Mouse (Mus musculus) intestine, embryonic 16.5 days (tissue): ENCODE measurements around the gene Unc13a. TPM values are rescaled to one million over a fixed set of nuclear protein-coding genes. Genes with fewer than 3 reads are reported as not detected.

Source experiments
- ATAC-seq: fragments of 200-750 bp; cut with Nextera tagmentation; 2 replicates; pipeline ENCODE4 v1.8.0; 2017; ENCODE audit warnings: moderate TSS enrichment, moderate library complexity
- H3K27ac ChIP-seq: fragments of 300-500 bp; sonication (generic); 2 replicates; pipeline ENCODE4 v1.5.1; 2014; ENCODE audit warnings: mild to moderate bottlenecking, low read length
- H3K27me3 ChIP-seq: fragments of 300-500 bp; sonication (generic); replicated peaks from 2 replicates; pipeline ENCODE4 v1.6.1; 2014; ENCODE audit warnings: low read length, control low read depth, mixed read lengths; ENCODE audit not compliant: control insufficient read depth, insufficient read depth
- H3K36me3 ChIP-seq: fragments of 300-500 bp; sonication (generic); 2 replicates; pipeline ENCODE4 v1.6.1; 2014; ENCODE audit warnings: low read length, control low read depth; ENCODE audit not compliant: control insufficient read depth, insufficient read depth
- H3K4me1 ChIP-seq: fragments of 300-500 bp; sonication (generic); 2 replicates; pipeline ENCODE4 v1.6.1; 2014; ENCODE audit warnings: low read length, control low read depth, mixed read lengths; ENCODE audit not compliant: control insufficient read depth, insufficient read depth
- H3K4me2 ChIP-seq: fragments of 300-500 bp; sonication (generic); 2 replicates; pipeline ENCODE4 v1.6.1; 2014; ENCODE audit warnings: low read depth, low read length, control low read depth
- H3K4me3 ChIP-seq: fragments of 300-500 bp; sonication (generic); 2 replicates; pipeline ENCODE4 v1.5.1; 2014; ENCODE audit warnings: mild to moderate bottlenecking, low read length
- H3K9ac ChIP-seq: fragments of 300-500 bp; sonication (generic); 2 replicates; pipeline ENCODE4 v1.6.1; 2014; ENCODE audit warnings: low read depth, low read length
- H3K9me3 ChIP-seq: fragments of 300-500 bp; sonication (generic); 2 replicates; pipeline ENCODE4 v1.6.1; 2016; ENCODE audit warnings: low read length, control low read depth; ENCODE audit not compliant: control insufficient read depth
- WGBS: fragments of 180-500 bp; shearing (Covaris S2); extraction: QIAGEN DNeasy Blood & Tissue Kit; methylation state at CpG from one replicate; pipeline ENCODE4 v1.1.7; 2014; 5-methylcytosine and 5-hydroxymethylcytosine counted together
- polyA plus RNA-seq: library from polyadenylated mRNA; unstranded; fragments of >200 nt; fragmentation: Nextera tagmentation; extraction: Ambion mirVana; gene quantifications from 2 replicates; pipeline ENCODE4 v1.2.1, GENCODE M21; 2015

Unc13a gene
- polyA plus RNA-seq, 1 experiment from 2014 or later: 0.98 TPM

DNA sequence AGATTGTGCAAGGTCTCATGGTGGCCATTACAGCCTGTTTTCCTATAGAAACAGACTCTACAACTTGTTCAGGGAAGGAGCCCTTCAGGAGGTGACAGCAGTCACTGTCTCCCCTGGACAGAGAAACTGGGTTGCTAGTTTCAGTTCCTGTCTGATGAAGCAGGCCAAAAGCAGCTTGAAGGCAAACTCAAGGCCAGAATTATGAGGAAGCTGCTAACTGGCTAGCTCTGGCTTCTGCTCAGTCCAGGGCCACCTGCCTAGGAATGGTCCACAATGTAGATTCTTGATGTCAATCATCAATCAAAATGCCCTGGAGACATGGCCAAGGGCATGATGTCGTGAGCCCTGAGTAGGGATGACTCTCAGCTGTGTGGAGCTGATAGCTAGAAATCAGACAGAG lies 46.5 kb downstream of the Unc13a start:
- H3K9ac ChIP-seq: no peak overlapping the region
- peaks cover 40% of the 10 kb centered on the region for H3K36me3 ChIP-seq
- WGBS: 58% methylated on average over 1 of the region's 1 CpGs
- H3K9me3 ChIP-seq: peaks cover 18% of the 10 kb centered on the region
- no peak overlapping the region for H3K4me2 ChIP-seq
- ATAC-seq: no peak
- no peak overlapping the region for H3K4me3 ChIP-seq
- H3K4me1 ChIP-seq: peaks cover 25% of the 10 kb centered on the region
- H3K27ac ChIP-seq: no peak overlapping the region
- H3K27me3 ChIP-seq: peaks cover 3% of the 10 kb centered on the region; the same call in 1 of the 2 replicates

DNA sequence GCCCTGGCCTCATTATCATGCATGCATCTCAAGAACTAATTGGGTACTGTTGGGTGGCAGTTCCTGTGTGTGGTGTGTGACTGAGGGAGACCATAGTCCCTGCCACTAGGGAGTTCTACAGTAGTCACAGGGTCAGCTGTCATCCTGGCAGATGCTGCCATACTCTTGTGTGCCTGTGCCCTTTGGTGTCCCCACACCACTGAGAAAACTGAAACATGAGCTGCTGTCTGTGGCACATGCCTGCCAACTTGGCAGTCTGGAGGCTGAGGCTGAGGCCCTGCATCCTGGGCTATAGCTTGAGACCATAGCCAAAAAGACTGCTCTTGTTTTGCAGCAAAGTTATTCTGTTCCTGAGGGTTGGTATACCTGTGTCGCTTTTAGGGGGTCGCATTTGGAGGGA lies 51.8 kb downstream of the Unc13a start:
- Histone ChIP-seq H3K4me2 (no peak overlapping the region), H3K9ac (no peak overlapping the region)

DNA sequence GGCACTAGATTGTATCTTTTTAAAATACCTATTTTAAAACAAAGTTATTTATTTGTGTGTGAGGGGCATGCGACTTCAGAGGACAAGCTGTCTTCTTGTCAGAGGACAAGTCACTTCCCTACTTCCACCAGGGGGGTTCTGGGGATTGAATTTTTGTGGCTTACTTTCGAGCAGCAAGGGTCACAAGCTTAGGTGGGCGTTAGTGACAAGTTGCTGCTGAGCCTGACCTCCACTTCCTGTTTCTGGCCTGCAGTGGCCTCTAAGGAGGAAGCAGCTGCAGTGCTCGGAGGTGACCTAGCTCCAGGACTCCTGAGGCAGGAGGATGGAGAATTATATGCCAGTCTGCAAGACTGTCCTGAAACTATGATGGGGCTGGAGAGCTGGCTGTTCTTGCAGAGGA lies 58.1 kb downstream of the Unc13a start:
- Histone ChIP-seq H3K36me3 (peaks cover 15% of the 10 kb centered on the region), H3K27me3 (no peaks in the 10 kb centered on the region), H3K4me2 (no peak overlapping the region), H3K4me3 (no peak overlapping the region), H3K27ac (no peak overlapping the region), H3K4me1 (peaks cover 9% of the 10 kb centered on the region), H3K9ac (no peak overlapping the region; the same call in 1 of the 2 replicates), H3K9me3 (no peaks in the 10 kb centered on the region)
- WGBS: 58% methylated on average over 4 of the region's 4 CpGs
- ATAC-seq: no peak

More for the DNA sequence above, 51.8 kb downstream of the Unc13a start:
- H3K4me3 ChIP-seq: no peak overlapping the region
- no peaks in the 10 kb centered on the region for H3K4me1 ChIP-seq
- peaks cover 18% of the 10 kb centered on the region for H3K9me3 ChIP-seq
- no peaks in the 10 kb centered on the region for H3K27me3 ChIP-seq
- ATAC-seq: no peak
- no peak overlapping the region for H3K27ac ChIP-seq
- peaks cover 65% of the 10 kb centered on the region for H3K36me3 ChIP-seq
- WGBS: 98% methylated on average over 2 of the region's 2 CpGs

GRCm38 (mm10) chr8:71612141-71612540 lies 59.4 kb downstream of the Unc13a start:
- Histone ChIP-seq H3K27ac (peak overlapping the region; percentile 47; the same call in 1 of the 2 replicates), H3K9me3 (no peaks in the 10 kb centered on the region), H3K9ac (peak overlapping the region; percentile 93), H3K4me1 (peaks cover 9% of the 10 kb centered on the region), H3K27me3 (no peaks in the 10 kb centered on the region), H3K4me3 (peak overlapping the region; percentile 93), H3K4me2 (peak overlapping the region; percentile 90), H3K36me3 (peaks cover 6% of the 10 kb centered on the region; the same call in 1 of the 2 replicates)
- peak; percentile 24 for ATAC-seq
- WGBS: 24% methylated on average over 5 of the region's 5 CpGs

- Histone ChIP-seq H3K27me3 (no peaks in the 10 kb centered on the region), H3K9me3 (no peaks in the 10 kb centered on the region), H3K4me2 (peak within 1 kb of the TSS; percentile 90), H3K36me3 (peaks cover 5% of the 10 kb centered on the region; the same call in 1 of the 2 replicates), H3K27ac (peak within 1 kb of the TSS; percentile 91), H3K4me1 (peaks cover 9% of the 10 kb centered on the region), H3K9ac (peak within 1 kb of the TSS; percentile 93), H3K4me3 (peak within 1 kb of the TSS; percentile 93)
- ATAC-seq: peak; percentile 99
- under 1% methylated on average over 82 of the region's 82 CpGs for WGBS
Observed at GRCm38 (mm10) chr8:71610822-71611651, 60.5 kb downstream of the Unc13a start, which contains the start of gene Colgalt1. Colgalt1 (plus strand) TSS chr8:71610998.

- peaks cover 7% of the 10 kb centered on the region for H3K27me3 ChIP-seq
- WGBS: 61% methylated on average over 7 of the region's 7 CpGs
- no peak overlapping the region for H3K27ac ChIP-seq
- ATAC-seq: no peak
- no peak overlapping the region for H3K4me2 ChIP-seq
- no peak overlapping the region for H3K4me3 ChIP-seq
- H3K4me1 ChIP-seq: peaks cover 15% of the 10 kb centered on the region
- no peaks in the 10 kb centered on the region for H3K9me3 ChIP-seq
- no peaks in the 10 kb centered on the region for H3K36me3 ChIP-seq
- H3K9ac ChIP-seq: no peak overlapping the region
Observed at GRCm38 (mm10) chr8:71604021-71604420, 67.5 kb downstream of the Unc13a start.

GRCm38 (mm10) chr8:71602666-71603334 lies 68.8 kb downstream of the Unc13a start:
- Histone ChIP-seq H3K27ac (no peak overlapping the region), H3K4me2 (peak overlapping the region; percentile 48), H3K9ac (peak overlapping the region; percentile 55), H3K36me3 (no peaks in the 10 kb centered on the region), H3K4me3 (peak overlapping the region; percentile 41), H3K9me3 (no peaks in the 10 kb centered on the region), H3K27me3 (peaks cover 7% of the 10 kb centered on the region), H3K4me1 (peaks cover 15% of the 10 kb centered on the region)
- under 1% methylated on average over 32 of the region's 32 CpGs for WGBS
- ATAC-seq: peak; percentile 90

- Histone ChIP-seq H3K9me3 (no peaks in the 10 kb centered on the region), H3K4me2 (peak overlapping the region; percentile 48), H3K27ac (no peak overlapping the region), H3K4me1 (peaks cover 15% of the 10 kb centered on the region), H3K27me3 (peaks cover 7% of the 10 kb centered on the region), H3K9ac (peak overlapping the region; percentile 55), H3K36me3 (no peaks in the 10 kb centered on the region), H3K4me3 (peak overlapping the region; percentile 41)
- WGBS: 4% methylated on average over 64 of the region's 65 CpGs
- peak; percentile 9; the same call in 1 of the 2 replicates for ATAC-seq
Observed at GRCm38 (mm10) chr8:71601939-71602665, 69.5 kb downstream of the Unc13a start.

DNA sequence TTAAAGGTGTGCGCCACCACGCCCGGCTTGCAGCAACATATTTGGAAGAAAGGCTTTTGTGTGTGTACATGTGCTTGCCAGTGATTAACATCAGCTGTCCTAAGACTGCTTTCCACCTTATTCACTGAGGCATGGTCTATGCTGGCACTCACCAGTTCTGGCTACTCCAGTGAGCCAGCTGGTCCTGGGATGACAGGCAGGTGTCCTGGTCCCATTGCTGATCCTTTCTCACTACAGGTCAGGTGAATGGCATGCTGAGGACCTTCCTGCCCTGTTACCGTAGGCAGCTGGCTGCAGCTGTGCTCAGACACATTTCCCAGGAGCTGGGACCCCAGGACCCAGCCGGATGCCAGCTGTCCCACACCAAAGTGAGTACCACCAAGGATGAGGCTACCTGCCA lies 72.7 kb downstream of the Unc13a start:
- ATAC-seq: no peak
- WGBS: 90% methylated on average over 5 of the region's 5 CpGs

More for the DNA sequence above, 72.7 kb downstream of the Unc13a start:
- H3K36me3 ChIP-seq: no peaks in the 10 kb centered on the region
- H3K27ac ChIP-seq: no peak overlapping the region
- no peak overlapping the region for H3K4me2 ChIP-seq
- peaks cover 7% of the 10 kb centered on the region for H3K27me3 ChIP-seq
- no peak overlapping the region for H3K4me3 ChIP-seq
- H3K9me3 ChIP-seq: no peaks in the 10 kb centered on the region
- H3K4me1 ChIP-seq: peaks cover 21% of the 10 kb centered on the region
- no peak overlapping the region for H3K9ac ChIP-seq
